Mouse (Mus musculus): ENCODE measurements at regions not wholly inside any gene's neighbourhood (a gene's known extent, or its start where the extent isn't known, plus 50 kb on each side); places are given as distances from the start of the nearest gene placed in this dataset.
A peak's percentile ranks its signal among the peaks of the same experiment; 100 is the strongest.

DNA sequence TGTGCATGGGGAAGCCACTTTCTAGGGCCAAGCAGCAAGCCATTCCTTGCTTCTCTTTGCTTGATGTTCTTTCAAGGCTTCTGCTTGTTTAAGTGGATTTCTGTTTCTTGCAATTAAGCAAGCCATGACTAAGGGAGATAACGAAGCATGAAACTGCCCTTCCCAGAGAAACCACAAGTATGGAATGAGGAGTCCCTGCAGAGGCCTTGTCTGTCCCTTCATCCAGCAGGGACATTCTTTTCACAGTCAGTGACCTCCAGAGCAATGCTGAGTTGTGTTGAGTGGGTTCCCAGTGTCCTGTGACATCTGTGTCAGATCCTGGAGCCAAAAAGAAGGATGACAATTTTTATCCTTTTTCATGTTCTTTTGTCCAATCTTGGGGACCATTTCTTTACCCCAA is 124.9 kb upstream of the Bmp2 start:
- no peak for ATAC-seq (replicated peaks; ENCODE audit: low FRiP score, low TSS enrichment, poor library complexity, severe bottlenecking)

DNA sequence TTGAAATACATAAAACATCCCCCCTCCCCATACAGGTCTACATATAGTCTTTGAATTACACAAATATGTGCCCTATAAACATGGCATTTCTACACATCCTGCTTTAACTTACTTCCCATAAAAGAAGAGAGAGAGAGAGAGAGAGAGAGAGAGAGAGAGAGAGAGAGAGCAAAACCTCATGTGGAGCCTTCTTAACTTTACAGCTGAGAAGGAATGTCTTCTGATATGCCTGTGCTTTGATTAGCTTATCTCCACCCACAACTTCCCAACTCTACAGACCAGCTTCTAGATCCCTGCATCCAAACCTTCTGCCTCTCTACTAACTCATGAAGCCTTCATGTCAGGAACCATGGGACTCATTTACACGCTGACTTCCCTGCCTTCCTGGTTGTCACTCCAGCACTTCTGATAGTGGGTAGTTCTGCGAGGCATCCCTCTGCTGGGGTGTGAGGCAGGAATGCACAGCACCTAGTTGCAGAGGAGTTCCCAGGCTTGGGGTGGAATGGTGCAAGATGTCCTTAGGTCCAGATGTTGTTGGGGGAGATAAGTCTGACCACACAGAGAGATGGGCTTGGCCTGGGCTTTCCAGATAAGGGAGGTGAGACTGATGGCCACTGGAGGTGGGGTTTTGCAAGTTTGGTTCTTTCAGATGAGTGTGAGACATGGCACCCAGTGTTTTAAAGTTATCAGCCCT is 122.4 kb upstream of the Bmp2 start:
- peak; percentile 49 for ATAC-seq (replicated peaks; ENCODE audit: low FRiP score, low TSS enrichment, poor library complexity, severe bottlenecking)

DNA sequence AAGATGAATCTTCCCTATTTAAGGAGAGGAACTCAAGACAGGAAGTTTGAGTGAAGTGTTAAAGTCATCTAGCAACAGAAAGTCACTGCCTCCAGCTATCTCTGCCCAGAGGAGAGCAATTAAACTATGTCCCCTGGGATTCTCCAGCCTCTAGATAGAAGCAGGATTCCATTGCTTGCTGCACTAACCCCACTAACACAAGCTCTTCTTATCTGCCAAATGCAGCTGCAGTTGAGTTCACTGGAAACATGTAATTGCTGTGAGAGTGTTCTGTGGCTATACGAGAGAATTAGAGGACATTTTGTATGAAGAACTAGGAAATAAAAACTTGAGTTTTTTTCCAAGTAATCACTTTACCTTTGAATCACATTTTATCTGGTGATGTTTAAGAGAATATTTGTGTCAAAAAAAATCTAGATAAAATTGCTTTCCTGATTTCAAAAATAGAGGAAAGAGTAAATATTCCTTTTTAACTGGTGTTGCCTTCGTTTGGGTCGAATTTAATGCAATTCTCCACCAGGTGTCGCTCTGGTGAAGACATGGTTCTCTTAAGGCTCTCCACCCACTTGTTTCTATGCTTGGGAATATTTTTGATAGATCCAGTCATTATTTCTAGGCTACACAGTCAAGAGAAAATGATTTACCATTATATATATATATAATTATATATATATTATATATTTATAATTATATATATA is 121.1 kb upstream of the Bmp2 start:
- peak; percentile 14 for ATAC-seq (replicated peaks; ENCODE audit: low FRiP score, low TSS enrichment, poor library complexity, severe bottlenecking)

DNA sequence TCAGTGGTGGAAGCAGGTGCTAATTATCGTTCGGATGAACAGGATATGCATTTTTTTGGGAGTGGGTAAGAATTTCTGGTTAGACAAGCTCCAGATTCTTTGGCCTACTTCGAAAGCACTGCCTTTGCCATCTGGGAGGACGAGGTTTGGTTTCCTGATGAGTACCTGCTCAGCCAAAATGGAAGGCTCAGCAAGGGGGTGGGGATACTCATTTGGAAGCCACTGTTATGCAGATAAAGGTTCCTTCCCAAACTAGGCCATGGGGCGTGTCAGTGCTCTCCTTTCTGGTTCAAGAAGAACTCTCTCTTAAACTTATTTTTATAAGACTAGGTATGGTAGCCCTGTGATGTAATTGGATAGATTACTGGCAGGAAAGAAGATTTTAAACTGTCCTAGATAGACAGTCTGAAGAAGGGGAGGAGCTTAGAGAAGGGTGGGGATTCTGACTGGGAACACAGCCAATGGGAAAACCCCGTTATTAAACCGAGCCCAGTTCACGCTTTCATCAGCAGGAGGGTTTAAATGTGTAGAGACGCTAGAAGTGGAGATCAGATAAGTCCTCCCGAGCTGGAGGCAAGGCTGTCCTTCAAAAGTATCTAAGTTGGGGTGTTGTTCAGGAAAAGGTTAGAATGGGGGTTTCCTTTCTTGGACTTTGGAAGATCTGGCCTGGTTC is 119.7 kb upstream of the Bmp2 start:
- peak; percentile 60 for ATAC-seq (replicated peaks; ENCODE audit: low FRiP score, low TSS enrichment, poor library complexity, severe bottlenecking)

DNA sequence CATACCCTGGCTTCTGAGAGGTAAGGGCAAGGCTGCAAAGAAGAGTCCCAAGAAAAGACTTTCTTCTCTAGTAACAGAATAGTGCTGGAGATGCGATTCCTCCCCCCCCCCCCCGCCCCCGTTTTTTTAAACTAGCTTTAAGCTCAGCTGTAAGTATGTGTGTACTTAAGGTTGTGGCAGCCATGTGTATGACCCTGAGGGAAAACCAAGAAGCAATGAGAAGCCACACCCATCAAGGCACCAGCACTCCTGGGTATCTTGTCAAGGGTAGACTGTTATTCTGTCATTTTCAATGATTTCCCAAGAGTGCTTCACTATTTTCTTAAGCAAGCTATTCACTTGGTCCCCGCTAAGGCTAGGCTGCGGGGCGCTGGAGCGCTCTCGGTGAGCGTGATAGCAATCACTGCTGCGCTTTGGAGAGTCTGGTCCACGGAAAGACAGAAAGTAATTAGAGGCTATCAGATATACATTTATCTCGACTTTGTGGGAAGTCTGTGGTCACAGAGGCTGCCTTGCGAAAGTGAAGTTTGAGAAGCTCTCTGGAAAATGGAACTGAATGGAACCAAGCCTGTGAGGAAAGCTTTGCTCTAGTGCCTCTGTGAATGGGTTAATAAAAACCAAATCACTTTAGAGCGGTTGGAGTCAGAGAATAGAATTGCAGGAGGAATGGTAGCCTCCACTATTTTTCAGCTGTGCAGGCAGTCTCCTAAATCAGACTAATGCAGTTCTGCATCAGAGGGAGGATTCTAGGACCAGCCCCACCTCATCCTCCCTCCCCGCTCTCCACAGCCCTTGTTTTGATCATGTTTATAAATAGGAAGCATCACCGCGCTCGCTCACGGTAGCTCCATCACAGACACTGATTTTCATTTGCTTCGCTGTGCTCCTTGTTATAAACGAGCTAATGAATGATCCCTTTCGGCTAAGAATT is 114.8 kb upstream of the Bmp2 start:
- no peak for ATAC-seq (replicated peaks; ENCODE audit: low FRiP score, low TSS enrichment, poor library complexity, severe bottlenecking)

DNA sequence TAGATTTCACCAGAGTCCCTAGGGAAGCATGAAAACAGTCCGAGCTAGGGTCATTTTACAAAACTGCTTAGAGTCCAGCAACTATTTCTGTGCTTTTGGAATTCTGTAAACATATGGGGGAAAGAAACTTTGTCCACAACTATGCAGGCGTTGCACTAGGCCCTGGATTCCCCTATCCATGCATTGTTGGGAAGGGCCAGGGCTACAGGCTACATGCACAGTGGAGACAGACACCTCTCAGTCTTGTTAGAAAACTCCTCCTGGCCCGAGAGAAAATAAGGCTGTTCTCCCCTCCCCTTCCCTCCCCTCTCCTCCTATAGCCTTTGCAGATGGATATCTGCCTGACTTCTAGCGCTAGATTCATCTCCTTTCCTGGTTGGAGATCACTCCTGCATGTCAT is 113.9 kb upstream of the Bmp2 start:
- ATAC-seq (replicated peaks; ENCODE audit: low FRiP score, low TSS enrichment, poor library complexity, severe bottlenecking) = no peak

DNA sequence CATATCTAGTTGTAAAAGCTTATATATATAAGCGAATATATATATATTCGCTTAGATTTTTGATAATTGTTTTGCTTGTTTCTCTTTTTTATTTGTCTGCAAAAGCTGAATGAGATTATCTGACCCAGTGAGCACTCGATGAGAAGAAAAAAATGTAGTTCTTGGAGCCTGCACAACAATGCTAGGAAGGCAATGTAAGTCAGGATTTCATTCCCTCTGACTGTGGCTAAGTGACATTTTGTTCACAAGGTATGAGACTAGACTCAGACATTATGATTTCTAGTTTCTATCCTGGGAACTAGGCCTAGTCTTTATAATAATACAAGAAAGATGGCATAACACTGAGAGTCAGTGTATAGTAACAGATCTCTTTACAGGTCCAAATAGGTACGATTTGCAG is 108.9 kb upstream of the Bmp2 start:
- no peak for ATAC-seq (replicated peaks; ENCODE audit: low FRiP score, low TSS enrichment, poor library complexity, severe bottlenecking)

DNA sequence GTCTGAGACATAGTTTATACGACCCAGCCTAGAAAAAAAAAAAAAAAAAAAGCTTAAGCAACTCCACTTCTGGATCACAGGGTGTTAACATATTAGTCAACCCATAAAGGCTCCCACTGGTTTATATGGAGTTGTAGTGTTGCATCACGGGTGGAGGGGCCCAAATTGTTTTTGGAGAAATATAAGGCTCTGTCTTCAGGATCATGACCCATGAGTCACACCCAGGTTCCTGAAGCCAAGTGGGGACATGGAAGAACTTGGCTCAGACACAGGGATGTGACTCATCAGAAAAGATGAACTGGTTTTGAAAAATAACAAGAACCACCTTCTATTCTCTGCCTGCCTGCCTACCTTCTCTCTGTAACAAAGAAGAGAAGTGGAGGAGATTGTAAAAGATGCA is 108.5 kb upstream of the Bmp2 start:
- ATAC-seq (replicated peaks; ENCODE audit: low FRiP score, low TSS enrichment, poor library complexity, severe bottlenecking) = no peak

DNA sequence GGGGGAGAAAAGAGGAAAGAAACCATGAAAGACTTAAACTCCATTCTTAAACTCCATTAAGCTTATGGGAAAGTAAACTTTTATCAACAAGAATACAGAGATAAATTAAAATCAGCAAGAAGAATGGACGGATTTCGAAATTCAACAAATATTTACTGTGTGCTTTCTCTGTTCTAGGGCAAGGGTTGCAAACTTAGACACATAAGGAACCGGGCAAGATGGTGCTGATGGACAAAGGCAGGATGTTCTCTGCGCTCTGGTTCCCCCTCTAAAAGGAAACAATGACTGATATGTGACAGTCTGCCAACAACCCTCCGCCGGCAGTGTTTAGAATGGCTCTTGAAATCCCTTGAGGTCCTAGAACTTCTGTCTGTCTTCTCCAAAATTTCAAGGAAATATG is 99.0 kb upstream of the Bmp2 start:
- ATAC-seq (replicated peaks; ENCODE audit: low FRiP score, low TSS enrichment, poor library complexity, severe bottlenecking) = no peak

DNA sequence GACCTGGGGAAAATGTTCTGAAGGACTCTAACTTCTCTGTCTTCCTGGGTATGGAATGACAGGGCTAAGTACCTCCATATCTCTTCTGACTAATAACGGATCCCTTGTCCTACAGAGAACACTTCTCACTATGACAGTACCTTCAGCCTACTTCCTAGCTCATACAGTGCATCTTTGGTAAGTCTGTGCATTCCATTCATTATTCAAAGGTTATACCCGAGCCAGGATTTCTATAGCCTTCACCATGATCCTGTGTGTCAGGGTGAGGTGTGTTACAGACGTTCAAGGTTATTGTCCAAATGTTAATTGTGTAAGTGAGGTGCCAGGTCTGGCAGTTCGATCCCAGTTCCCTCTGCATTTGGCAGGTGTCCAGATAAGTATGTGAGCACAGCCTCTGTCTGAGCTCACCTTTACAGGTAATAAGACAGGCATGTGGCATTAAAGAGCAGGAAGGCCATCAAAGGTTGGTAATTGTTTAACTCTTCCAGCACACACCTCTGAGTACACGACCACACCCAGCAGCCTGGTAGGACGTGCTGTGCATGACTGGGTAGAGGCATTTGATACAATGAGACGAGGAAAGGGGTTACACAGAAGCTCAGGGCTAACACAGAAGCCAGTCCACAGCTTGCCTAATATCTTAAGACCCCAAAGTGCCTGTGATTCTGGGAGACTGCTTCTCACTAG is 96.3 kb upstream of the Bmp2 start:
- no peak for ATAC-seq (replicated peaks; ENCODE audit: low FRiP score, low TSS enrichment, poor library complexity, severe bottlenecking)

DNA sequence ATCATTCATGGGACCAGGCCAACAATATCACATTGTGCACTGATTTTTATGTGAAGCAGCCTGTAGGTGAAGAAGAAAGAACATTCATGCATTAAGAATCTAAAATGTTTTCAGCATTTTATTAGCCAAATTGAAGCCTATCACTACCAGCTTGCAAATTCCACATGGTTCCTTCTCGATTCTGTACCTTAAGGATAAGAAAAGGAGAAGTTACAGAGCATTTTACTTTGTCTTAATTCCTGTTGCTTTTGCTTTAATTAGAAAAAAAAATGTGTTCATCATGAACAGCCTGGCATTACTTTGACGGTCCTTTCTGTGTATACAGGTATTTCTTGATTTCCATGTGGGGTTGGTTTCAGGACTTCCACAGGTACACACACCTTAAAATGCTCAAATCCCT is 95.2 kb upstream of the Bmp2 start:
- ATAC-seq (replicated peaks; ENCODE audit: low FRiP score, low TSS enrichment, poor library complexity, severe bottlenecking) = no peak

DNA sequence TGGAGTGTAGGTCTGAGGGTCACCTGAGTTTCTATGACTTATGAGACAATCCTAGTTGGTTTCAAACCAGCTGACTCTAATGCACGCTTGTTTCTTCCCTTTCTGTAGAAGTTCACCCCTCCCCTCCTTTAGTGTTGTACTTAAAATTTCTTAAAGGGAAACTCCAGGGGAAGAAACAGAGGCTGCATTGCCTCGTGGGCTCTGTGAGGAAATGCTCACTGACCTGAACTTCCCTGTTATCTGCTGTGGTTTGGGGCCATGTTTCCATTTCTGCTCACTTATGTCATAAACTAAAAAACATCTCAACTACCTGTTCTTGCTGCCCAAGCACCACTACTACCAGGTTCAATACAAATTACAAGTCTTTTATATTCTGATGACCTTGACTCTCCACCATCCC is 93.2 kb upstream of the Bmp2 start:
- ATAC-seq (replicated peaks; ENCODE audit: low FRiP score, low TSS enrichment, poor library complexity, severe bottlenecking) = 0 out of 2 replicates have a peak, but pooled peaks have one; percentile 26

DNA sequence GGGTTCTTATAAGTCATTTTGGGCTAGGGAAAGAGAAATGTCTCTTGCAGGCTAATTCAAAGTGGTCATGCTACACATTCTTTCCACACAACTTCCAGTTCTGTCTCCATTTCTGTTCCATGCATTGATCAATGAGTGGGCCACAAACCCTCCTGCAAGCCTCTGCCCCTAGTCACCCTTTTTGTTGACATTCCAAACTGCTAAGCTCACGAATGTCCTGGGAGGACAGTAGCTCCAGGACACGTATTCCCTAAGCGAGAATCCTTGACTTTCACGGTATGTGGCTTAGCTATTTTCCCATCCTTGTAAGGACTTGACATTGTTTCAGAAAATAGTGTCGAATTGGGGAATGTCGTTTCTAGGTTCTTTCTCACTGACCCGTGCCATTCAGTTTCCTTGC is 91.1 kb upstream of the Bmp2 start:
- no peak for ATAC-seq (replicated peaks; ENCODE audit: low FRiP score, low TSS enrichment, poor library complexity, severe bottlenecking)

DNA sequence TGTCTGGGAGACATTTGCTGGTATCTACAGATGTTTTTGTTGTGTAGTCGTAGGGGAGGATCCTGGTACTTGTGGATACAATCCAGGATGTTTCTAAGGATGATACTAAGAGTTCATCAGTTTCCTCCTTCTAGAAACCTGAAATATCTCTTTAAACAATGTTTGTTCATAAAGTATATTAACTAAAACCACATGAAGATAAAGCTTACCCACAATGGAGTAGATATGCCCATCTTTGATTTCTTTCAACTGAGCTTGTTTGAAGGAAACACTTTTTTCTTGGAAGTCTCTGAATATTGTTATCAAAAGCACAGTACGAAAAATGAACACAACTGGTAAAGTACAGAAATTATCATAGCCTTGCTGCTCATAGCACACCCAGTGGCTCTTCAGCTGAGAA is 89.6 kb upstream of the Bmp2 start:
- ATAC-seq (replicated peaks; ENCODE audit: low FRiP score, low TSS enrichment, poor library complexity, severe bottlenecking) = no peak

DNA sequence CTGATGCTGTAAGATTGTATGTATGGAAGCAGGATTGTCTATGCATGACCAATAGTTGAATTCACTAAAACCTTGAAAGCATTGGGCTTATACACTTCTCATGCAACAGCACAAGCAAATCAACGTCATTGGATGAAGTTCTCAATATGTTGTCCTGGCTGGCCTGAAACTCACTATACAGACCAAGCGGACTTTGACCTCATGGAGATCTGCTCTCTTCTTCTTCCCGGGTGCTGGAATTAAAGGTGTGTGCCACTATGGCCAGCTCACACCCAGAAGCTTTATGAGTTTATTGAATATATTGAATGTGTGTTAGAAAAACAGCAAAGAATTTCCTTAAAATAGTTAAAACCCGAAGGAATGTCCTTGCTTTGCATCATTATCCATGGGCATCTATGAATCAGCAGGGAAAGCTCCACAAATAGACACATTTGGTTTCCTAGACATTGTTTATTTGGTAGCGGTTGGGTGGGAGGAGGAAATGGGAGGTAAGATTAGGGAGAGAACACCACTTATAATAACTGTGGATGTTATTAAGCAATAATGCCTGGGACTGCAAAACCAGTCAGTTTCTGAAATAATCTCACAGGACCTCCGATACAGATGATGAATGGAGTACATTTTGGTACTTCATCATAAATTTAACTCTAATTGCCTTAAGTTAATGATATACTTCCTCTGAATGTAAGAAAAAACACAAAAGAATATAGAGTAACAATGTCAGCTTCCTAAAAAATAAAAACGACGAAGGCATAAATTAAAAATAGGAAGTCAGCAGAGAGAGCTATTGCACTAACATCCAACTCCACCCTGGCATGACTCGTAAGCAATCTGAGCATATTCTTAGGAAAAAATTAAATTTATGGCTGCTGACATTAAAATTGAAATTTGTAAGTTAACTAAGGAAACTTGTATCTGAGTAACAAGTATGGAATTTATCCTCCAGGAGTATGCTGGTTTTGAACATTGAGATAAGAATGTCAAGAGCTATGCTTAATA is 84.5 kb upstream of the Bmp2 start:
- ATAC-seq (replicated peaks; ENCODE audit: low FRiP score, low TSS enrichment, poor library complexity, severe bottlenecking) = no peak

DNA sequence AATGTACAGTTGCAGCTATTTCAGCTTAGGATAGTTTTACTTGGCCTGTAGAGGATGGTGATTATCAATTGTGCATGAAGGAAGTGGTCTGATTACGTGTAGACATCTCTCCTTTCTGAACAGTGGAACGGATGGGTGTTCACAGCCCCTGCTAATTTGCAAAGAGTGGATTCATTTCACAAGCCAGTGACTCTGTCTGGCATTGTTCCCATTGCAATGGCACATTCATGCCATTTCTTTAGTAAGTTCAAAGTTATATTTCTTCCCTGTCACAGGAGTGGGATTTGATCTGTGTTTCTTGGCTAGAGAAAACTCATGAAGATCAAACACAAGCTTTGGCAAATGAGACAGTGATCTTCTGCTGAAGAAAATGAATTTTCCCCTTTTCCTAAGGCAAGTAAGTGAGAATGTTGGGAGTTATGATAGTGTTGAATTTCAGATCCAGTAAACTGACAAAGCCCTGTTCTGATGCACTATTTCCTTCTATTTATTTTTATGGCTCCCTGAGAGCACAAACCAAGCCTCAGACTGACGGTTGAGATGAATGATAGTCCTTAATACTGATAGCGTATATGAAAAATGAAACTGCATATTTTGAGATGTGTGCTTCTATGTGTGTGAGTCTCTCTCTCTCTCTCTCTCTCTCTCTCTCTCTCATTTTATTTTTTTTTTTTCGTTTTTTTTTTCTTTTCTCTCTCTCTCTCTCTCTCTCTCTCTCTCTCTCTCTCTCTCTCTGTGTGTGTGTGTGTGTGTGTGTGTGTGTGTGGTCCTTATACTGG is 78.8 kb upstream of the Bmp2 start:
- ATAC-seq (replicated peaks; ENCODE audit: low FRiP score, low TSS enrichment, poor library complexity, severe bottlenecking) = no peak

DNA sequence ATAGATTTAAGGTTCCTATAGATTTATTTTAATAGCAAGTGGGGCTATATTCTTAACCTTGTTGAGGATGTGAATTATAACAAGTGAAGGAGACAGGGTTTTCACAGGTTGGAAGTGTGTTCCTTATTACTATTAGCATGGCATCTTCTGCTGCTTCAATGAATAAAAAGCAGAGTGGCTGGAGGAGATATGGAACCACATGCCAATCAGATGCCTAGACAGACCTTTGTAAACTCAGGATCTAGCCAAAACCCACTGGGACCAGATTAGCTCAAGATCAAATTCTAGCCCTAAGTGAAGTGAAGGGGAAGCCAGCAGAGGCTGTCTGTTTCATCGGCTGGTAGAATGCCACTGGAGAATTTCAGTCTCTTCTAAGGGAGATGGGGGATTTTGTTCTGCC is 77.8 kb upstream of the Bmp2 start:
- ATAC-seq (replicated peaks; ENCODE audit: low FRiP score, low TSS enrichment, poor library complexity, severe bottlenecking) = peak; percentile 69
